Mouse (Mus musculus) midbrain, embryonic 15.5 days (tissue): ENCODE data around the gene Srgap1. TPM values are rescaled to one million over a fixed set of nuclear protein-coding genes. Genes with fewer than 3 reads are reported as not detected.

Experiments
- ATAC-seq: fragments of 200-750 bp; cut with Nextera tagmentation; replicated peaks from 2 replicates; pipeline ENCODE4 v1.8.0; 2017; ENCODE audit warnings: moderate TSS enrichment
- H3K27ac ChIP-seq: fragments of 300-500 bp; sonication (generic); 2 replicates; pipeline ENCODE4 v1.5.1; 2015; ENCODE audit warnings: mild to moderate bottlenecking, inconsistent platforms
- H3K27me3 ChIP-seq: fragments of 300-500 bp; sonication (generic); replicated peaks from 2 replicates; pipeline ENCODE4 v1.6.1; 2015; ENCODE audit warnings: inconsistent platforms
- H3K36me3 ChIP-seq: fragments of 300-500 bp; sonication (generic); replicated peaks from 2 replicates; pipeline ENCODE4 v1.6.1; 2015; ENCODE audit warnings: inconsistent platforms
- H3K4me1 ChIP-seq: fragments of 300-500 bp; sonication (generic); 2 replicates; pipeline ENCODE4 v1.6.1; 2015; ENCODE audit warnings: inconsistent platforms
- H3K4me2 ChIP-seq: fragments of 300-500 bp; sonication (generic); 2 replicates; pipeline ENCODE4 v1.6.1; 2015; ENCODE audit warnings: inconsistent platforms, mild to moderate bottlenecking, moderate library complexity
- H3K4me3 ChIP-seq: fragments of 300-500 bp; sonication (generic); 2 replicates; pipeline ENCODE4 v1.5.1; 2015; ENCODE audit warnings: mild to moderate bottlenecking, inconsistent platforms
- H3K9ac ChIP-seq: fragments of 300-500 bp; sonication (generic); 2 replicates; pipeline ENCODE4 v1.6.1; 2015; ENCODE audit warnings: mild to moderate bottlenecking, inconsistent platforms
- H3K9me3 ChIP-seq: fragments of 300-500 bp; sonication (generic); 2 replicates; pipeline ENCODE4 v1.6.1; 2016; ENCODE audit warnings: inconsistent platforms
- WGBS: fragments of 180-500 bp; shearing (Covaris S2); methylation state at CpG from one replicate; pipeline ENCODE4 v1.1.7; 2015; ENCODE audit warnings: mixed read lengths; 5-methylcytosine and 5-hydroxymethylcytosine counted together
- polyA plus RNA-seq: library from polyadenylated mRNA; unstranded; fragments of >200 nt; fragmentation: Nextera tagmentation; extraction: Ambion mirVana; gene quantifications from 2 replicates; pipeline ENCODE4 v1.2.1, GENCODE M21; 2015

The Srgap1 gene
- polyA plus RNA-seq, 1 experiment from 2014 or later, result 41.8 TPM

- Histone ChIP-seq H3K4me3 (no peak overlapping the region), H3K27ac (peak overlapping the region; percentile 28; the same call in 1 of the 2 replicates), H3K4me1 (peaks cover 31% of the 10 kb centered on the region), H3K36me3 (no peaks in the 10 kb centered on the region), H3K4me2 (no peak overlapping the region), H3K9me3 (no peaks in the 10 kb centered on the region), H3K9ac (no peak overlapping the region), H3K27me3 (no peaks in the 10 kb centered on the region)
- no peak; the same call in 1 of the 2 replicates for ATAC-seq
- 60% methylated on average over 11 of the region's 11 CpGs for WGBS
These were observed 90.6 kb downstream of the Srgap1 start for GRCm38 (mm10) chr10:121956505-121956904.

- Histone ChIP-seq H3K9ac (no peak overlapping the region), H3K36me3 (no peaks in the 10 kb centered on the region), H3K4me2 (no peak overlapping the region), H3K4me3 (no peak overlapping the region), H3K9me3 (no peaks in the 10 kb centered on the region), H3K27ac (peak overlapping the region; percentile 28; the same call in 1 of the 2 replicates), H3K4me1 (peaks cover 29% of the 10 kb centered on the region), H3K27me3 (no peaks in the 10 kb centered on the region)
- ATAC-seq, result no peak
- WGBS, result 53% methylated on average over 4 of the region's 4 CpGs
These were observed 91.4 kb downstream of the Srgap1 start for GRCm38 (mm10) chr10:121955730-121956129.

GRCm38 (mm10) chr10:121954877-121955276 lies 92.2 kb downstream of the Srgap1 start:
- ATAC-seq, result no peak

GRCm38 (mm10) chr10:121953041-121953440 lies 94.1 kb downstream of the Srgap1 start:
- H3K36me3 ChIP-seq, result no peaks in the 10 kb centered on the region
- H3K27ac ChIP-seq, result no peak overlapping the region
- H3K4me2 ChIP-seq, result no peak overlapping the region
- H3K4me1 ChIP-seq, result peaks cover 23% of the 10 kb centered on the region
- H3K4me3 ChIP-seq, result no peak overlapping the region
- H3K9me3 ChIP-seq, result no peaks in the 10 kb centered on the region
- H3K9ac ChIP-seq, result no peak overlapping the region
- no peaks in the 10 kb centered on the region for H3K27me3 ChIP-seq
- 87% methylated on average over 5 of the region's 5 CpGs for WGBS
- ATAC-seq, result no peak

More at GRCm38 (mm10) chr10:121954877-121955276, 92.2 kb downstream of the Srgap1 start:
- Histone ChIP-seq H3K4me3 (no peak overlapping the region), H3K4me2 (no peak overlapping the region), H3K36me3 (no peaks in the 10 kb centered on the region), H3K9ac (no peak overlapping the region), H3K4me1 (peaks cover 29% of the 10 kb centered on the region), H3K27me3 (no peaks in the 10 kb centered on the region), H3K27ac (no peak overlapping the region), H3K9me3 (no peaks in the 10 kb centered on the region)
- WGBS, result 81% methylated on average over 6 of the region's 6 CpGs

GRCm38 (mm10) chr10:121946173-121946572 lies 100.9 kb downstream of the Srgap1 start:
- 82% methylated on average over 8 of the region's 8 CpGs for WGBS
- no peaks in the 10 kb centered on the region for H3K9me3 ChIP-seq
- H3K9ac ChIP-seq, result no peak overlapping the region
- H3K27me3 ChIP-seq, result no peaks in the 10 kb centered on the region
- H3K27ac ChIP-seq, result no peak overlapping the region
- no peaks in the 10 kb centered on the region for H3K36me3 ChIP-seq
- 0 out of 2 replicates have a peak, but pooled peaks cover 4% of the 10 kb centered on the region for H3K4me1 ChIP-seq
- peak; percentile 71 for ATAC-seq
- no peak overlapping the region for H3K4me2 ChIP-seq
- no peak overlapping the region for H3K4me3 ChIP-seq

- Histone ChIP-seq H3K27me3 (no peaks in the 10 kb centered on the region), H3K27ac (no peak overlapping the region), H3K4me2 (no peak overlapping the region), H3K4me1 (no peaks in the 10 kb centered on the region; the same call in 1 of the 2 replicates), H3K9ac (no peak overlapping the region), H3K9me3 (no peaks in the 10 kb centered on the region), H3K36me3 (no peaks in the 10 kb centered on the region), H3K4me3 (no peak overlapping the region)
- WGBS, result 80% methylated on average over 14 of the region's 14 CpGs
- ATAC-seq, result no peak
These were observed 115.2 kb downstream of the Srgap1 start for GRCm38 (mm10) chr10:121931909-121932308.

GRCm38 (mm10) chr10:121926094-121926493 lies 121.0 kb downstream of the Srgap1 start:
- 75% methylated on average over 3 of the region's 3 CpGs for WGBS
- Histone ChIP-seq H3K4me1 (no peaks in the 10 kb centered on the region), H3K9me3 (no peaks in the 10 kb centered on the region), H3K27me3 (no peaks in the 10 kb centered on the region), H3K36me3 (peaks cover 4% of the 10 kb centered on the region; the same call in 1 of the 2 replicates), H3K4me3 (no peak overlapping the region), H3K4me2 (no peak overlapping the region), H3K9ac (no peak overlapping the region), H3K27ac (no peak overlapping the region)
- 0 out of 2 replicates have a peak, but pooled peaks have one; percentile 4 for ATAC-seq

GRCm38 (mm10) chr10:121919016-121919415 lies 128.1 kb downstream of the Srgap1 start:
- H3K36me3 ChIP-seq, result 0 out of 2 replicates have a peak, but pooled peaks cover 4% of the 10 kb centered on the region
- no peaks in the 10 kb centered on the region for H3K9me3 ChIP-seq
- H3K4me3 ChIP-seq, result no peak overlapping the region
- no peak for ATAC-seq
- no peak overlapping the region for H3K27ac ChIP-seq
- 67% methylated on average over 8 of the region's 8 CpGs for WGBS
- H3K27me3 ChIP-seq, result no peaks in the 10 kb centered on the region
- no peak overlapping the region for H3K4me2 ChIP-seq
- H3K9ac ChIP-seq, result no peak overlapping the region
- H3K4me1 ChIP-seq, result 0 out of 2 replicates have a peak, but pooled peaks cover 4% of the 10 kb centered on the region

GRCm38 (mm10) chr10:121918579-121918978 lies 128.5 kb downstream of the Srgap1 start:
- H3K9me3 ChIP-seq, result no peaks in the 10 kb centered on the region
- H3K36me3 ChIP-seq, result no peaks in the 10 kb centered on the region
- no peak overlapping the region for H3K9ac ChIP-seq
- no peak for ATAC-seq
- H3K4me3 ChIP-seq, result no peak overlapping the region
- H3K27ac ChIP-seq, result no peak overlapping the region
- no peak overlapping the region for H3K4me2 ChIP-seq
- WGBS, result 83% methylated on average over 3 of the region's 3 CpGs
- H3K27me3 ChIP-seq, result no peaks in the 10 kb centered on the region
- 0 out of 2 replicates have a peak, but pooled peaks cover 4% of the 10 kb centered on the region for H3K4me1 ChIP-seq

- H3K9me3 ChIP-seq, result no peaks in the 10 kb centered on the region
These were observed 131.6 kb downstream of the Srgap1 start for GRCm38 (mm10) chr10:121915530-121915929.

GRCm38 (mm10) chr10:121904137-121904536 lies 143.0 kb downstream of the Srgap1 start:
- ATAC-seq, result no peak
- H3K27me3 ChIP-seq, result no peaks in the 10 kb centered on the region
- WGBS, result 68% methylated on average over 1 of the region's 1 CpGs
- H3K36me3 ChIP-seq, result no peaks in the 10 kb centered on the region
- no peak overlapping the region for H3K4me3 ChIP-seq
- no peak overlapping the region for H3K4me2 ChIP-seq
- no peaks in the 10 kb centered on the region for H3K9me3 ChIP-seq
- H3K9ac ChIP-seq, result no peak overlapping the region
- H3K27ac ChIP-seq, result no peak overlapping the region
- H3K4me1 ChIP-seq, result no peaks in the 10 kb centered on the region

More at GRCm38 (mm10) chr10:121915530-121915929, 131.6 kb downstream of the Srgap1 start:
- no peaks in the 10 kb centered on the region for H3K36me3 ChIP-seq
- 0 out of 2 replicates have a peak, but pooled peaks cover 4% of the 10 kb centered on the region for H3K4me1 ChIP-seq
- no peak overlapping the region for H3K4me2 ChIP-seq
- ATAC-seq, result no peak
- WGBS, result 85% methylated on average over 12 of the region's 12 CpGs
- H3K9ac ChIP-seq, result no peak overlapping the region
- H3K27ac ChIP-seq, result no peak overlapping the region
- H3K27me3 ChIP-seq, result no peaks in the 10 kb centered on the region
- H3K4me3 ChIP-seq, result no peak overlapping the region

- WGBS, result 84% methylated on average over 8 of the region's 8 CpGs
- Histone ChIP-seq H3K27me3 (no peaks in the 10 kb centered on the region), H3K9me3 (no peaks in the 10 kb centered on the region), H3K9ac (no peak overlapping the region), H3K4me3 (no peak overlapping the region), H3K36me3 (no peaks in the 10 kb centered on the region), H3K4me1 (0 out of 2 replicates have a peak, but pooled peaks cover 5% of the 10 kb centered on the region), H3K4me2 (no peak overlapping the region), H3K27ac (no peak overlapping the region)
- no peak for ATAC-seq
These were observed 144.5 kb downstream of the Srgap1 start for GRCm38 (mm10) chr10:121902651-121903050.

- ATAC-seq, result no peak
- H3K36me3 ChIP-seq, result no peaks in the 10 kb centered on the region
- WGBS, result 96% methylated on average over 6 of the region's 6 CpGs
These were observed 146.3 kb downstream of the Srgap1 start for GRCm38 (mm10) chr10:121900772-121901171.

More at GRCm38 (mm10) chr10:121900772-121901171, 146.3 kb downstream of the Srgap1 start:
- no peaks in the 10 kb centered on the region for H3K9me3 ChIP-seq
- no peak overlapping the region for H3K4me3 ChIP-seq
- 0 out of 2 replicates have a peak, but pooled peaks cover 5% of the 10 kb centered on the region for H3K4me1 ChIP-seq
- no peak overlapping the region for H3K4me2 ChIP-seq
- no peaks in the 10 kb centered on the region for H3K27me3 ChIP-seq
- no peak overlapping the region for H3K9ac ChIP-seq
- H3K27ac ChIP-seq, result no peak overlapping the region
